Mouse (Mus musculus) lung, postnatal 0 days (tissue): ENCODE measurements around the gene Auh.

Experiments
- CTCF ChIP-seq: IDR thresholded peaks from 2 replicates; pipeline ENCODE4 v1.5.1; 2016; ENCODE audit warnings: antibody characterized with exemption, mild to moderate bottlenecking
- EP300 ChIP-seq: IDR thresholded peaks from 2 replicates; pipeline ENCODE4 v1.6.1; 2016; ENCODE audit warnings: antibody characterized with exemption, mild to moderate bottlenecking, control low read depth

GRCm38 (mm10) chr13:52886779-52887178 lies 42.7 kb downstream of the Auh start:
- TF ChIP-seq EP300 (no peak), CTCF (no peak)
